Mouse (Mus musculus) intestine, embryonic 14.5 days (tissue): Measurements from ENCODE around the gene Limk2. TPM values are rescaled to one million over a fixed set of nuclear protein-coding genes. Genes with fewer than 3 reads are reported as not detected.

Experiments
- ATAC-seq: fragments of 200-750 bp; cut with Nextera tagmentation; replicated peaks from 2 replicates; pipeline ENCODE4 v1.8.0; 2017; ENCODE audit warnings: low read depth, moderate number of reproducible peaks, moderate TSS enrichment, moderate library complexity; ENCODE audit not compliant: low FRiP score, low TSS enrichment
- DNase-seq: peaks from one replicate; pipeline ENCODE4 v3.0.0-alpha.2; 2018; ENCODE audit warnings: low spot score
- H3K27ac ChIP-seq: fragments of 300-500 bp; sonication (generic); 2 replicates; pipeline ENCODE4 v1.5.1; 2014; ENCODE audit warnings: low read depth, mild to moderate bottlenecking, control low read depth
- H3K27me3 ChIP-seq: fragments of 300-500 bp; sonication (generic); replicated peaks from 2 replicates; pipeline ENCODE4 v1.6.1; 2014; ENCODE audit warnings: low read length, control low read depth; ENCODE audit not compliant: control insufficient read depth, insufficient read depth
- H3K36me3 ChIP-seq: fragments of 300-500 bp; sonication (generic); 2 replicates; pipeline ENCODE4 v1.6.1; 2014; ENCODE audit warnings: low read length, control low read depth; ENCODE audit not compliant: control insufficient read depth, insufficient read depth
- H3K4me1 ChIP-seq: fragments of 300-500 bp; sonication (generic); replicated peaks from 2 replicates; pipeline ENCODE4 v1.6.1; 2014; ENCODE audit warnings: low read length, control low read depth, mixed read lengths; ENCODE audit not compliant: control insufficient read depth, insufficient read depth
- H3K4me2 ChIP-seq: fragments of 300-500 bp; sonication (generic); 2 replicates; pipeline ENCODE4 v1.6.1; 2014; ENCODE audit warnings: low read length
- H3K4me3 ChIP-seq: fragments of 300-500 bp; sonication (generic); 2 replicates; pipeline ENCODE4 v1.5.1; 2014; ENCODE audit warnings: low read depth, low read length, control low read depth, mixed read lengths
- H3K9ac ChIP-seq: fragments of 300-500 bp; sonication (generic); 2 replicates; pipeline ENCODE4 v1.6.1; 2014; ENCODE audit warnings: mild to moderate bottlenecking, low read length
- H3K9me3 ChIP-seq: fragments of 300-500 bp; sonication (generic); 2 replicates; pipeline ENCODE4 v1.6.1; 2016; ENCODE audit warnings: low read length, control low read depth; ENCODE audit not compliant: control insufficient read depth
- WGBS: fragments of 180-500 bp; shearing (Covaris S2); extraction: QIAGEN DNeasy Blood & Tissue Kit; methylation state at CpG from one replicate; pipeline ENCODE4 v1.1.7; 2014; 5-methylcytosine and 5-hydroxymethylcytosine counted together
- polyA plus RNA-seq: library from polyadenylated mRNA; unstranded; fragments of >200 nt; fragmentation: Nextera tagmentation; extraction: Ambion mirVana; gene quantifications from 2 replicates; pipeline ENCODE4 v1.2.1, GENCODE M21; 2014

The Limk2 gene
- polyA plus RNA-seq, 1 experiment from 2014 or later: 62.8 TPM

DNA sequence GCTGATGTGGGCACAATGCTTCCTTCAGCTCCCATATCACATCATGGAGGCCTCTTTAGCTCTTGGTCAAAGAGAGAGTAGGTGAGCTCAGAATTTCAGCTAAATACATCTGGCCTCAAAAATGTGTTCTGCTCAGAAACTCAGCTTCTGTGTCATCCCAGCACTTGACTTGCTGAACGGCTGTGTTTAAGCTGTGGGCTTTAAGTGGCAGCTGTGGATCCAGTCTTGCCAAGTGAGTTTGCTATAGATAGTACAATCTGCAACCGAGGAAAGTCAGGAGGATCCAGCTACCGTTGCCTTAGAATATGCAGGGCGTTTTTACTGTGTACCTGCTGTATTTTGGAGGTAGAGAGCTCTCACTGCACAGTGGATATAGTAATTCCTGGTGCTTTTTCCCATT is 106.6 kb downstream of the Limk2 start:
- DNase-seq (no peak), ATAC-seq (no peak)
- 79% methylated on average over 4 of the region's 4 CpGs for WGBS
- H3K36me3 ChIP-seq: peaks cover 99% of the 10 kb centered on the region
- no peak overlapping the region for H3K4me2 ChIP-seq
- H3K4me1 ChIP-seq: no peaks in the 10 kb centered on the region
- H3K27me3 ChIP-seq: no peaks in the 10 kb centered on the region
- no peak overlapping the region for H3K4me3 ChIP-seq
- H3K27ac ChIP-seq: no peak overlapping the region
- H3K9ac ChIP-seq: no peak overlapping the region
- no peaks in the 10 kb centered on the region for H3K9me3 ChIP-seq

DNA sequence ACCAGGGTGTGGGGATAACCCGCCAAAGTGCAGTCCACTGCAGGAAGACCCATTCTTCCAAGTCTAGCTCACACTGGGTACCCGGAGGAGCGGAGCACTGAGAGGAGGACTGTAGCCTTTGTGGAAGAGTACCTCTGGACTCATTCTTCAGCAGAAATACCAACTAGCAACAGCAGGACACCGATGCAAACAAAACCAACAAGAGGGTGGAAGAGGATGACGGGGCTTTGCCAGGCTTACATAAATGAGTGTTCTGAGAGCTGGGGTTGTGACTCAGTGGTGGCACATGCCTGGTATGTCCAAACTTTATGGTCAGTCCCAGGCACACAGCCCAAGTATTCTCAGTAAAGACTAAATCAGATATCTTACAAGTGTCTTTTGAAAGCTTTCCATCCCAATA is 107.9 kb downstream of the Limk2 start:
- H3K4me2 ChIP-seq: no peak overlapping the region
- ATAC-seq (no peak), DNase-seq (no peak)
- no peak overlapping the region for H3K9ac ChIP-seq
- no peaks in the 10 kb centered on the region for H3K9me3 ChIP-seq
- no peak overlapping the region for H3K27ac ChIP-seq
- WGBS: 97% methylated on average over 5 of the region's 5 CpGs
- H3K36me3 ChIP-seq: peaks cover 99% of the 10 kb centered on the region
- H3K27me3 ChIP-seq: no peaks in the 10 kb centered on the region
- 0 out of 2 replicates have a peak, but pooled peaks cover under 1% of the 10 kb centered on the region for H3K4me1 ChIP-seq
- H3K4me3 ChIP-seq: no peak overlapping the region

DNA sequence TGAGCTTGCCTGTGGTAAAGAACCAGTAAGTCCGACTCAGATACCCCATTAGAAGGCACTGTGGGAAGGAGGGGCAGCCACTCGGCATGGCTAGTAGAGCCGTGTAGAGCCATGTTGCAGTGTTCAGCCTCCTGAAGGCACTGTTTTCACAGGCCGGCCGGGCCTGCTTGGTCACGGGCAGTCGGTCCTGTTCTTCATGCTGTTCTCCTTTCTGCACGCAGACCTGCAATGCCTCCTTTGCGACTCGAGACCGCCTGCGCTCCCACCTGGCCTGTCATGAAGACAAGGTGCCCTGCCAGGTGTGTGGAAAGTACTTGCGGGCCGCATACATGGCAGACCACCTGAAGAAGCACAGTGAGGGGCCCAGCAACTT is 110.2 kb downstream of the Limk2 start:
- no peak overlapping the region for H3K9ac ChIP-seq
- no peak overlapping the region for H3K4me2 ChIP-seq
- no peaks in the 10 kb centered on the region for H3K27me3 ChIP-seq
- no peak overlapping the region for H3K27ac ChIP-seq
- no peak overlapping the region for H3K4me3 ChIP-seq
- 92% methylated on average over 14 of the region's 14 CpGs for WGBS
- no peaks in the 10 kb centered on the region for H3K9me3 ChIP-seq
- ATAC-seq (no peak), DNase-seq (no peak)
- H3K4me1 ChIP-seq: peaks cover 11% of the 10 kb centered on the region
- H3K36me3 ChIP-seq: peaks cover 98% of the 10 kb centered on the region

DNA sequence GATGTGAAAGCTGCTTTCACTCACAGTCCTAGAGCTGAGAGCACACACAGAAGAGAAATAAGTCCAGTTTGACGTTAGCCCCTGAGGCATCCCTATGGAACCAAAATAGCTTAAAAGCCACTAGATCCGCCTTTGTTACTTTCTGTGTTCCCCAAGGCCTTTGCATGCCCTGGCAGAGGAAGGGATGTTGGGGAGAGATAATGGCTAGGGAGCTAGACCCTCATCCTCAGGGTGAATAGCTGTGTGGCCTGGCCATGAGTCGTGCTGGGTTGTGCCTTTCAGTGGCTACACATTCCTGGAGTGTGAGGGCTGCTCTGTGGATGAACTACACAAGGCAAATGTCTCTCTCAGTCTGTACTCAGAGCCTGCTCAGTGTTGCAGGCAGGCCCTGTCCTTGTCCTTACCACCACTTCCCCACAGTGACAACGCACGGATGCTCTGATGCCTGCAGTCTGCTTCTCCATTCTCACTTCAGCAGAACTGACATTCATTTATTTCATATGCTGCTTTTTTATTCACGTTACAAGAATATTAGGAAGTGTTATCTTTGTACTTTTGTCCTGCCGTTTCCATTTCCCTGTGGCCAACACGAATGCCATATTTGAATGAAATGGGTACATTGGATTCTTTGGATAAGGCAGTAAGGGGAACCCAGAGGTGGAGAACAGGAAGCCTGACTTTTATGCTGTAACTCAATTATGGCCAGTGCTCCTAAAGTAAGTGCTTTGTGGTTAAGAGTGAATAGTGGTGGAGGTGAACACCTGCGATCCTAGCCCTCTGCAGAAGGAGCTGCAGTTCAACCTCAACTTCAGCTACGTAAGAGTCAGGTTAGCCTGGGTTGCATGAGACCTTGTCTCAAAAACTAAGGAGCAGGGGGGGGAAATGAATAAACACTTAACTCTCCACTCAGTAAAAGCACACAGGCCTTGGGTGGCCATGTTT is 110.8 kb downstream of the Limk2 start:
- no peaks in the 10 kb centered on the region for H3K9me3 ChIP-seq
- peaks cover 98% of the 10 kb centered on the region for H3K36me3 ChIP-seq
- H3K9ac ChIP-seq: no peak overlapping the region
- ATAC-seq (no peak), DNase-seq (no peak)
- H3K27me3 ChIP-seq: no peaks in the 10 kb centered on the region
- no peak overlapping the region for H3K27ac ChIP-seq
- H3K4me1 ChIP-seq: peaks cover 18% of the 10 kb centered on the region
- WGBS: 85% methylated on average over 10 of the region's 10 CpGs
- H3K4me3 ChIP-seq: no peak overlapping the region
- H3K4me2 ChIP-seq: no peak overlapping the region

DNA sequence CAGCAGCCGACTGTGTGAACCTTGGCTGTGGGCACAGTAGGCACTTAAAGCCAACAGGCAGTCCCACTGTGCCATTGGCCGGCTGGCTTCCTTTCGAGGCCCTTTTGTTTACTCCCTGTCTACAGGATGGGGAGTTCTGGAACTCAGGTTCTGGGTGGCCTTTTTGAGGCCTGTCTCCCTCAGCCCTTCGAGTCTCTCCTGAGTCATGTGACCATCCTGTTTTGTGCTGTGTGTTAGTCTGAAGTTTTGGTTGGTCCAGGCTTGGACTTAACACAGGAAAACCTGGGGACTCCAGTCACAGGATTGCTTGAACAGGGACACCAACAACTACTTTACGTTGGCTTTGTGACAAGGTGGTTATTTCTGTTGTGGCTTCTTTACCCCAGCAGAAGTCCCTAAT is 112.9 kb downstream of the Limk2 start:
- Histone ChIP-seq H3K4me3 (no peak overlapping the region), H3K27me3 (no peaks in the 10 kb centered on the region), H3K4me2 (no peak overlapping the region), H3K9ac (no peak overlapping the region), H3K4me1 (peaks cover 20% of the 10 kb centered on the region), H3K27ac (no peak overlapping the region), H3K9me3 (no peaks in the 10 kb centered on the region), H3K36me3 (peaks cover 79% of the 10 kb centered on the region)
- DNase-seq: no peak
- 57% methylated on average over 5 of the region's 5 CpGs for WGBS
- no peak for ATAC-seq

DNA sequence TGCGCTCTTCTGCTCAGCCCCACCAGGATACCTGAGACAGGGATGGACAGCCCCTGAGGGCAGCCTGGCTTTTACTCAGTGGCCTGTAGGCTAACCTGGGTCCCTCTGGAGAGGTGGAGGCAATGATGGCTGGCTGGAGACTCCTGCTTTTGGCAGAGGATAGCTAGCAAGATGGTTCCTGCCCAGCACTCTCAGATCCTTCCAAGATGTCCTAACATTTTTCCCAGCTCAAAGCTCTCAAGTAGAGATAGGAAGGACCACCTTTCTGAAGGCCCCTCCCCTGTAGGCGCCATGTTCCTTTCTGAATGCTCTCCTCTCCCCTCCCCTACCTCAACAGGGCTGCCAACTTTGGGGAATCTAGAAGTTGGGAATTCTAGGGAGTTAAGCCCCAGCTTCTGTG is 114.3 kb downstream of the Limk2 start:
- no peak for ATAC-seq

More for the DNA sequence above, 114.3 kb downstream of the Limk2 start:
- Histone ChIP-seq H3K4me1 (peaks cover 20% of the 10 kb centered on the region), H3K36me3 (peaks cover 65% of the 10 kb centered on the region), H3K4me2 (no peak overlapping the region), H3K27ac (no peak overlapping the region), H3K27me3 (no peaks in the 10 kb centered on the region), H3K4me3 (no peak overlapping the region), H3K9ac (no peak overlapping the region), H3K9me3 (no peaks in the 10 kb centered on the region)
- no peak for DNase-seq
- 88% methylated on average over 2 of the region's 2 CpGs for WGBS

Other genes with a start within 250 kb of the Limk2 start
- gene Sfi1, start 215.7 kb downstream of the Limk2 start, polyA plus RNA-seq: 11.2 TPM in 2 replicates
- gene Eif4enif1, start 206.8 kb downstream of the Limk2 start, polyA plus RNA-seq: 52.7 and 56.2 TPM in 2 replicates
- gene Drg1, start 142.8 kb downstream of the Limk2 start, polyA plus RNA-seq: 221 and 234 TPM in 2 replicates
- 50.1 and 50.6 TPM in 2 replicates for gene Patz1, start 120.3 kb downstream of the Limk2 start, polyA plus RNA-seq
- gene Pik3ip1, start 78.8 kb downstream of the Limk2 start, polyA plus RNA-seq: 9.9 and 14.1 TPM in 2 replicates
- 33.9 and 38.1 TPM in 2 replicates for gene Rnf185, start 43.2 kb upstream of the Limk2 start, polyA plus RNA-seq
- gene Pla2g3, start 79.1 kb upstream of the Limk2 start, polyA plus RNA-seq: 0.61 and 0.75 TPM in 2 replicates
- gene Inpp5j, start 95.6 kb upstream of the Limk2 start, polyA plus RNA-seq: 4.1 and 4.3 TPM in 2 replicates
- 146 and 160 TPM in 2 replicates for gene Selenom, start 105.5 kb upstream of the Limk2 start, polyA plus RNA-seq
- 87.0 and 88.2 TPM in 2 replicates for gene Smtn, start 131.4 kb upstream of the Limk2 start, polyA plus RNA-seq
- 24.8 and 25.6 TPM in 2 replicates for gene Morc2a, start 240.0 kb upstream of the Limk2 start, polyA plus RNA-seq